Mouse (Mus musculus) hindbrain, postnatal 0 days (tissue): ENCODE measurements around the gene Xirp1. TPM values are rescaled to one million over a fixed set of nuclear protein-coding genes. Genes with fewer than 3 reads are reported as not detected.
A peak's percentile ranks its signal among the peaks of the same experiment; 100 is the strongest.

Source experiments
- ATAC-seq: fragments of 200-750 bp; cut with Nextera tagmentation; 2 replicates; pipeline ENCODE4 v1.8.0; 2017; ENCODE audit warnings: mild to moderate bottlenecking, moderate TSS enrichment, moderate library complexity
- DNase-seq: peaks from one replicate; pipeline ENCODE4 v3.0.0-alpha.2; 2015; ENCODE audit warnings: low spot score
- H3K27ac ChIP-seq: fragments of 300-500 bp; sonication (generic); 2 replicates; pipeline ENCODE4 v1.5.1; 2014; ENCODE audit warnings: mild to moderate bottlenecking
- H3K27me3 ChIP-seq: fragments of 300-500 bp; sonication (generic); 2 replicates; pipeline ENCODE4 v1.6.1; 2014; ENCODE audit warnings: low read length, mixed read lengths; ENCODE audit not compliant: insufficient read depth
- H3K36me3 ChIP-seq: fragments of 300-500 bp; sonication (generic); 2 replicates; pipeline ENCODE4 v1.6.1; 2014; ENCODE audit warnings: low read length, mixed read lengths; ENCODE audit not compliant: insufficient read depth
- H3K4me1 ChIP-seq: fragments of 300-500 bp; sonication (generic); 2 replicates; pipeline ENCODE4 v1.6.1; 2014; ENCODE audit warnings: antibody characterized with exemption, low read length, mixed read lengths; ENCODE audit not compliant: insufficient read depth
- H3K4me2 ChIP-seq: fragments of 300-500 bp; sonication (generic); 2 replicates; pipeline ENCODE4 v1.6.1; 2014; ENCODE audit warnings: low read depth, mild to moderate bottlenecking, low read length, moderate library complexity, mixed read lengths
- H3K4me3 ChIP-seq: fragments of 300-500 bp; sonication (generic); 2 replicates; pipeline ENCODE4 v1.5.1; 2014; ENCODE audit warnings: low read length
- H3K9ac ChIP-seq: fragments of 300-500 bp; sonication (generic); replicated peaks from 2 replicates; pipeline ENCODE4 v1.6.1; 2014; ENCODE audit warnings: mild to moderate bottlenecking, low read length, moderate library complexity, mixed read lengths
- H3K9me3 ChIP-seq: fragments of 300-500 bp; sonication (generic); 2 replicates; pipeline ENCODE4 v1.6.1; 2016; ENCODE audit warnings: low read length, mixed read lengths
- CTCF ChIP-seq: IDR thresholded peaks from 2 replicates; pipeline ENCODE4 v1.5.1; 2016; ENCODE audit warnings: antibody characterized with exemption, control low read depth, low read depth
- WGBS: fragments of 180-500 bp; shearing (Covaris S2); extraction: QIAGEN DNeasy Blood & Tissue Kit; methylation state at CpG from one replicate; pipeline ENCODE4 v1.1.7; 2014; 5-methylcytosine and 5-hydroxymethylcytosine counted together
- polyA plus RNA-seq: library from polyadenylated mRNA; unstranded; fragments of >200 nt; fragmentation: Nextera tagmentation; extraction: Ambion mirVana; gene quantifications from 2 replicates; pipeline ENCODE4 v1.2.1, GENCODE M21; 2015
- total RNA-seq: library from RNA; depleted of rRNA; stranded (reverse); fragments of >200 nt; gene quantifications from 2 replicates; pipeline ENCODE4 v1.2.3, GENCODE M21; 2014

The Xirp1 gene
- total and polyA plus RNA-seq, 2 experiments from 2014 or later = 0.05 to 0.19 TPM

DNA sequence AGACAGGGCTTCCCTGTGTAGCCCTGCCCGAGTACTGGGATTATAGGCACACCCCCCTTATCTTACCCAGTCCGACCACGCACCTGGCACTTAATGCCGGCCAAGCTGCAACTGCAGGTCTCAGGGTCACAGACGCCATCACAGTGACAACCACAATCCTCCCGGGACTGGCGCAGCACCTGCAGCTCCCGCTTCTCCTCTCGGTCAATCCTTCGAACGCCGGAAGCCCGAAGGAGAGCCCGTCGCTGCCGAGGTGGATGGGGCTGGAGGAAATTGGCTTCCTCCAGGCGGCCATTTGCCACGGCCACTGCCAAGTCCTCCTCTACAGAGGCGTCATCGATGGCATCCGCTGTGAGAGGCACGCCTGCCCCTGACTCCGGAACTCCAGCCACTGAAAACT, 50.1 kb downstream of the Xirp1 start:
- Histone ChIP-seq H3K9me3 (no peaks in the 10 kb centered on the region), H3K4me3 (no peak overlapping the region), H3K4me1 (peaks cover 23% of the 10 kb centered on the region; the same call in 1 of the 2 replicates), H3K27me3 (no peaks in the 10 kb centered on the region), H3K4me2 (peak overlapping the region; percentile 7; the same call in 1 of the 2 replicates), H3K9ac (no peak overlapping the region), H3K36me3 (0 out of 2 replicates have a peak, but pooled peaks cover 5% of the 10 kb centered on the region), H3K27ac (peak overlapping the region; percentile 45; the same call in 1 of the 2 replicates)
- no peak for ATAC-seq
- 74% methylated on average over 23 of the region's 23 CpGs for WGBS
- peak; percentile 37 for DNase-seq
- no peak for TF ChIP-seq CTCF

DNA sequence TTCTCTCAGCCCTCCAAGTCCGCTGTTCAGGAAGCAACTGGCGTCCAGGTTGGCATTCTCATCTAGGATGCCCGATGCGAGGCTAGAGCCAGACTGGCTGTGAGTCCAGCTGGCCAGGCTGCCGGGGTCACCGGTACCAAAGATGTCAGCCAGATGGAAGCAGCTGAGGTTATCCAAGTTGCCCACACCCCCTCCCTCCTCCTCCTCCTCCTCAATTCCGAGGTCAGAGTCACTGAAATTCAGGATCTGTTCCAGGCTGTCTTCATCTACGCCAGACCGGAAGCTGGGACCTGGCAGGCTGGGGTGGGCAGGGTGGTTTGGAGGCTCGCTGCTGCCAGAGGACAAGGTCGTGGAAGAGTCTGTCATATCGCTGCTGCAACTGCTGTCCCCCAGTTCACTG, 50.8 kb downstream of the Xirp1 start:
- Histone ChIP-seq H3K4me3 (no peak overlapping the region), H3K4me2 (peak overlapping the region; percentile 23; the same call in 1 of the 2 replicates), H3K9me3 (no peaks in the 10 kb centered on the region), H3K4me1 (peaks cover 18% of the 10 kb centered on the region; the same call in 1 of the 2 replicates), H3K9ac (no peak overlapping the region), H3K27ac (peak overlapping the region; percentile 45; the same call in 1 of the 2 replicates), H3K27me3 (no peaks in the 10 kb centered on the region), H3K36me3 (0 out of 2 replicates have a peak, but pooled peaks cover 5% of the 10 kb centered on the region)
- no peak for TF ChIP-seq CTCF
- peak; percentile 19; the same call in 1 of the 2 replicates for ATAC-seq
- peak; percentile 53 for DNase-seq
- WGBS = 51% methylated on average over 12 of the region's 12 CpGs

GRCm38 (mm10) chr9:119972166-119972565, 51.2 kb downstream of the Xirp1 start:
- 63% methylated on average over 10 of the region's 10 CpGs for WGBS
- ATAC-seq (no peak), DNase-seq (no peak)
- Histone ChIP-seq H3K4me2 (peak overlapping the region; percentile 23; the same call in 1 of the 2 replicates), H3K9me3 (no peaks in the 10 kb centered on the region), H3K27me3 (no peaks in the 10 kb centered on the region), H3K4me3 (no peak overlapping the region), H3K4me1 (peaks cover 18% of the 10 kb centered on the region; the same call in 1 of the 2 replicates), H3K36me3 (0 out of 2 replicates have a peak, but pooled peaks cover 5% of the 10 kb centered on the region), H3K9ac (no peak overlapping the region), H3K27ac (0 out of 2 replicates have a peak overlapping the region, but pooled peaks have one; percentile 26)
- no peak for TF ChIP-seq CTCF

DNA sequence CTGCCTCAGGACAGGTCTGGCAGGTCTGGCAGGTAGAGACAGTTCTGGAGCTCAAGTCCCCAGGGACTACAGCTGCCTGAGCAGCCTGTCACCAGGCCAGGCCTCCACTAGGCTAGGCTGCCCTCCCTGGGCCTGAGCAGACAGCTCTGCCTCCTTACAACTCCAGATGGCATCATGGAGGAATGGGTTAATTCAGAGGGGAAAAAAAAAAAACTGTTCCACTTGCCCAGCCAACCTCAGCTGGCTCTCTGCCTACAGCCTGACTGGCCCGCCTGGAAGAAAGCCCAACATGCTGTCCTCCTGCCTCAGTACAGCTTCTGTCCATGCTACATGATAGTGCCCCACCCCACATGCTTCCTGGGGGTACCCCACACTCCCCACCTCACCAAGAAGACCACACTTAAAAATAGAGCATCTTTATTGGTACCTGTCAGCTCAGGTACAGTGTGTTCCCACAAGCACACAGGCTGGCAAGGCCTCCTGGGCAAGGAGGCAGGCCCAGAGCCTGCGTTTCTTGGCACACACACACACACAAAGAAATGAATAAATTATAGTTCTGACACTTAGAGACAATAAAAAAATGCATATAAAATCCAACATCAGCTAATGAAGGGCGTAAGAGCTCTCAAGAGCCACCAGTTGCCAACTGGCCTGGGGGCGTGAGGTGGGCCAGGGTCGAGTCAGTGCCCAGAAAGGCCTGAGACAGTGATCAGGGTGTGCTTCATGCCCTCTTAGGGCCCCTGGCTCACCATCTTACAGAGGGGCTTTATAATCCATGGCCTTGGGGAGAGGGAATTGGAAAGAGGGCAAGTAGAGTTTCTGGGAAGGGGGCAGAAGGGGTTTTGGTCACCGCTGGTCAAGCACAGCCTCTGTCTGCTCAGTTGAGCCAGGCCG, 52.4 kb downstream of the Xirp1 start:
- peak; percentile 4; the same call in 1 of the 2 replicates for TF ChIP-seq CTCF
- H3K9me3 ChIP-seq = no peaks in the 10 kb centered on the region
- 0 out of 2 replicates have a peak, but pooled peaks cover 5% of the 10 kb centered on the region for H3K36me3 ChIP-seq
- DNase-seq (peak; percentile 89), ATAC-seq (peak; percentile 70)
- no peak overlapping the region for H3K4me3 ChIP-seq
- peak overlapping the region; percentile 26; the same call in 1 of the 2 replicates for H3K9ac ChIP-seq
- H3K4me1 ChIP-seq = peaks cover 18% of the 10 kb centered on the region; the same call in 1 of the 2 replicates
- H3K4me2 ChIP-seq = no peak overlapping the region
- WGBS = 51% methylated on average over 7 of the region's 7 CpGs
- H3K27ac ChIP-seq = peak overlapping the region; percentile 69; the same call in 1 of the 2 replicates
- H3K27me3 ChIP-seq = no peaks in the 10 kb centered on the region

GRCm38 (mm10) chr9:119970221-119970620, 53.2 kb downstream of the Xirp1 start:
- H3K27ac ChIP-seq = peak overlapping the region; percentile 69; the same call in 1 of the 2 replicates
- WGBS = 27% methylated on average over 6 of the region's 6 CpGs
- peaks cover 18% of the 10 kb centered on the region; the same call in 1 of the 2 replicates for H3K4me1 ChIP-seq
- H3K36me3 ChIP-seq = 0 out of 2 replicates have a peak, but pooled peaks cover 5% of the 10 kb centered on the region
- H3K4me2 ChIP-seq = no peak overlapping the region
- H3K9ac ChIP-seq = no peak overlapping the region
- TF ChIP-seq CTCF = peak; percentile 65
- H3K4me3 ChIP-seq = no peak overlapping the region
- no peaks in the 10 kb centered on the region for H3K27me3 ChIP-seq
- peak; percentile 22; the same call in 1 of the 2 replicates for ATAC-seq
- H3K9me3 ChIP-seq = no peaks in the 10 kb centered on the region
- peak; percentile 35 for DNase-seq

DNA sequence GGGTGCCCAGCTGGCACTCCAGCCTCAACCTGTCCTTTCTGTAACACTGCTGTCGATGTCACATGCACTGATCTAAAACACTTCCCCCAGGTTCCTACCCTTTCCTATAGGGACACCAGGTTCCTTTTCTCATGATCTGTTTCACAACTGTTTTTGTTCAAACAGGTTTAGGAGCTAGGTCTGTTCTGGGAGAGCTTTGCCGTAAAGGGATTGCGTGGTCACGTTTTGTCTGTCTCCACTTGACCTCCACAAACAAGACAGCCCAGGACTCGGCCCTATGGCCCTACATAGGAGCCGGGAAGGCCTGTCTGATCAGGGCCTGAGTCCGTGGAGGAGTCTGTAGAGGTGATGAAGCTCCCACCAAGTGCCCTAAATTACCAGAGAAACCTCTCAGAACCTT, 53.6 kb downstream of the Xirp1 start:
- WGBS = 82% methylated on average over 7 of the region's 7 CpGs
- Histone ChIP-seq H3K9me3 (no peaks in the 10 kb centered on the region), H3K27ac (peak overlapping the region; percentile 69; the same call in 1 of the 2 replicates), H3K4me3 (no peak overlapping the region), H3K36me3 (0 out of 2 replicates have a peak, but pooled peaks cover 5% of the 10 kb centered on the region), H3K4me2 (no peak overlapping the region), H3K9ac (no peak overlapping the region), H3K27me3 (no peaks in the 10 kb centered on the region), H3K4me1 (peaks cover 18% of the 10 kb centered on the region; the same call in 1 of the 2 replicates)
- ATAC-seq (no peak), DNase-seq (no peak)
- TF ChIP-seq CTCF = no peak
